Mouse (Mus musculus) ES-E14 (cell line): ENCODE data around the gene Hoxd11. TPM values are rescaled to one million over a fixed set of nuclear protein-coding genes. Genes with fewer than 3 reads are reported as not detected.

Experiments used
- DNase-seq: peaks from one replicate; pipeline ENCODE4 v3.0.0-alpha.2; 2013; ENCODE audit warnings: low read depth, low spot score
- H3K27ac ChIP-seq: 2 replicates; pipeline ENCODE4 v1.5.1; 2012; ENCODE audit warnings: low read depth, mild to moderate bottlenecking, low read length, moderate library complexity, mixed read lengths; ENCODE audit not compliant: poor library complexity, insufficient read depth, severe bottlenecking
- H3K36me3 ChIP-seq: 2 replicates; pipeline ENCODE4 v1.6.1; 2012; ENCODE audit warnings: mild to moderate bottlenecking, low read length, moderate library complexity, mixed read lengths; ENCODE audit not compliant: control insufficient read depth, poor library complexity, insufficient read depth, severe bottlenecking
- H3K4me1 ChIP-seq, 2 experiments: fragments of 150-350 bp in 1 of 2; sonication (generic) in 1 of 2; 2 replicates each; pipeline ENCODE4 v1.6.1; 2012; ENCODE audit warnings: low read length in 2 of 2, mild to moderate bottlenecking in 1 of 2, mixed read lengths in 1 of 2; ENCODE audit not compliant: control insufficient read depth in 2 of 2, insufficient read depth in 2 of 2, poor library complexity in 1 of 2
- H3K4me3 ChIP-seq, 2 experiments: fragments of 150-350 bp in 1 of 2; sonication (generic) in 1 of 2; 2 replicates each; pipeline ENCODE4 v1.5.1; 2012; ENCODE audit warnings: low read length in 2 of 2, low read depth in 1 of 2, mild to moderate bottlenecking in 1 of 2, mixed read lengths in 1 of 2; ENCODE audit not compliant: insufficient read depth in 1 of 2, poor library complexity in 1 of 2, severe bottlenecking in 1 of 2
- H3K9ac ChIP-seq: 2 replicates; pipeline ENCODE4 v1.6.1; 2012; ENCODE audit warnings: low read depth, mild to moderate bottlenecking, low read length, mixed read lengths; ENCODE audit not compliant: poor library complexity, insufficient read depth, severe bottlenecking
- H3K9me3 ChIP-seq: fragments of 150-350 bp; sonication (generic); 2 replicates; pipeline ENCODE4 v1.6.1; 2012; ENCODE audit warnings: low read depth, mild to moderate bottlenecking, low read length; ENCODE audit not compliant: control insufficient read depth, insufficient read depth
- CHD2 ChIP-seq: IDR thresholded peaks from 2 replicates; pipeline ENCODE4 v1.6.1; 2014; ENCODE audit warnings: mild to moderate bottlenecking, low read depth, low read length, inconsistent platforms
- HCFC1 ChIP-seq: IDR thresholded peaks from 2 replicates; pipeline ENCODE4 v1.6.1; 2012; ENCODE audit warnings: low read length, inconsistent platforms, borderline replicate concordance; ENCODE audit not compliant: insufficient read depth
- MAFK ChIP-seq: IDR thresholded peaks from 2 replicates; pipeline ENCODE4 v1.6.1; 2014; ENCODE audit warnings: mild to moderate bottlenecking, low read depth, low read length, inconsistent platforms; ENCODE audit not compliant: insufficient read depth
- ZC3H11A ChIP-seq: IDR thresholded peaks from 2 replicates; pipeline ENCODE4 v1.6.1; 2012; ENCODE audit warnings: low read depth, mild to moderate bottlenecking, inconsistent platforms, low read length, borderline replicate concordance
- ZNF384 ChIP-seq: IDR thresholded peaks from 2 replicates; pipeline ENCODE4 v1.6.1; 2012; ENCODE audit warnings: low read depth, low read length, inconsistent platforms
- in situ Hi-C, 2 experiments: fragments of 600-800 bp; cut with MboI; formaldehyde crosslinking; loops; one replicate each; pipeline ENCODE4 v1.15.1; 2025; ENCODE audit warnings: low sequenced_read_pairs in 2 of 2, inconsistent platforms in 1 of 2; ENCODE audit not compliant: unreplicated experiment in 2 of 2
- total RNA-seq: library from RNA; depleted of rRNA; stranded (reverse); fragments of 300-350 nt; gene quantifications from 2 replicates; pipeline ENCODE4 v1.2.3, GENCODE M21; 2012

Hoxd11 gene
- total RNA-seq, 1 experiment, result 0.18 TPM

GRCm38 (mm10) chr2:74683471-74683951, 4.2 kb downstream of the Hoxd11 start:
- Histone ChIP-seq H3K9me3 (no peaks in the 10 kb centered on the region), H3K36me3 (no peaks in the 10 kb centered on the region), H3K4me1 (peaks cover 0 to 8% of the 10 kb centered on the region in 2 experiments; a peak in 1 of 4 replicates), H3K27ac (no peak overlapping the region), H3K4me3 (no peak overlapping the region), H3K9ac (no peak overlapping the region)
- TF ChIP-seq ZNF384 (no peak), MAFK (no peak), CHD2 (no peak), ZC3H11A (no peak), HCFC1 (no peak)
- no peak for DNase-seq
- in situ Hi-C loops, result loop anchor here (10.0 to 25.0 kb wide), 2 partner anchors 61 to 904 kb away; no protein-coding TSS in a partner anchor

GRCm38 (mm10) chr2:74684106-74684505, 4.7 kb downstream of the Hoxd11 start:
- Histone ChIP-seq H3K27ac (no peak overlapping the region), H3K9me3 (no peaks in the 10 kb centered on the region), H3K36me3 (no peaks in the 10 kb centered on the region), H3K4me1 (peaks cover 0 to 8% of the 10 kb centered on the region in 2 experiments; a peak in 1 of 4 replicates), H3K9ac (no peak overlapping the region), H3K4me3 (no peak overlapping the region)
- TF ChIP-seq HCFC1, result no peak
- no peak for TF ChIP-seq MAFK
- no peak for TF ChIP-seq ZC3H11A
- TF ChIP-seq CHD2, result no peak
- TF ChIP-seq ZNF384, result no peak
- DNase-seq, result no peak
- in situ Hi-C loops, result loop anchor here (10.0 to 25.0 kb wide), 2 partner anchors 61 to 903 kb away; no protein-coding TSS in a partner anchor

DNA sequence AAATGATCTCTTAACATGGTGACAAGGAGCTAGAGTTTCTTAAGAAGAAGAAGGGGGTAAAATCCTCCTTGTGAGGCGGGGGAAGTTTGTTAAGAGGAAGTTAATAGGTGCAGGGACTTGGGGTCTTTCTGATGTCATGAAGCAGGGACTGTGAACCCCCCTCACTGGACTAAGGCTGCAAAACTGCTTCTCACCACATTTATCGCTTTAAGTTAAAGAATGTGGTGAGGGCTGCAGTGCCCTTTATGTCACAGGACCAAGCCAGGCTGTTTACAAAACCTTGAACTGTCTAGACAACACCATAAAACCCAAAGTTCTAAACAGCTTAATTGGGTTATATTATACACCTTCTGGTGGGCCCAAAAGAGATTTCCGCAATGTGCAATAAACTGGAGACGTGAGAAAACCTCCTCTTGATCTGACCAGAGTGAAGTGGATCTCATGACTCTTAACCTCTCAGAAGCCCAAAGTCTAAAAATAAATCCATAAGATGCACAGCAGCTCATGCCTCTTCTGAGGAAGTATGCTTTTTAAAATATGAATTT, 5.8 kb downstream of the Hoxd11 start:
- Histone ChIP-seq H3K4me1 (peaks cover 0 to 5% of the 10 kb centered on the region in 2 experiments; a peak in 1 of 4 replicates), H3K4me3 (no peak overlapping the region), H3K27ac (no peak overlapping the region), H3K9me3 (no peaks in the 10 kb centered on the region), H3K36me3 (no peaks in the 10 kb centered on the region), H3K9ac (no peak overlapping the region)
- no peak for TF ChIP-seq HCFC1
- TF ChIP-seq MAFK, result no peak
- TF ChIP-seq ZC3H11A, result no peak
- no peak for TF ChIP-seq ZNF384
- no peak for TF ChIP-seq CHD2
- in situ Hi-C loops, result loop anchor here (10.0 to 25.0 kb wide), 2 partner anchors 60 to 902 kb away; no protein-coding TSS in a partner anchor
- no peak for DNase-seq

DNA sequence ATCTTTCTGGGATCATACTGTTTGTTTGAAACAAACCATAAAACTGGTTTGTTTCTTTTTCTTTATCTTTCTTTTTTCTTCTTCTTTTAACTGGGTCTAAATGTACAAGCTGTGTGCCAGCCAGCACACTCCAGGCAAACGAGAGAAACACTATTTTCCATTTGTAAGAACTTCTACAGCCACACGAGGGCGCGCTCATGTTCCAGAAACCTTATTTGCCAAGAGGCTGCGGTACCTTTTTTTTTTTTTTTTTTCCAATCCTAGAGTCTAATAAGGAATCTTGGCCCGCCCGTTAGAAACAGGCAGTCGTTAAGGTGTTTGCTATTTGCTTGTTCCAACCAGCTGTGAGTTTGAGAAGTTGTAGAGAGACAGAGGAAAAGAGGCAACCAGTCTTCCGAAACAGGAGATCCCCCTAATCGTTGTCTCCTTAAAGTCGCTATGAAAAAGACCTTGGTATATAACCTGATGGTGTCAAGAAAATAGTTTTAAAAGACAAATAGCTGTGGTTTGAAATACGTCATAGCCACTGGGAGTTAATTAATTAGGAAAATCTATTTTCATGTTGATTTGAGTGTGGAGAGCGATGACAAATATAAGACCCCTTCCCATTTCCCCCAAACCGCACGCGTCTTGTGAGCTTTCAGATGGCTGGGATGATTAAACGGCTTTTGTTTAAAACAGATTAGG, 7.1 kb downstream of the Hoxd11 start:
- no peak for DNase-seq
- TF ChIP-seq ZC3H11A (no peak), MAFK (no peak), CHD2 (0 out of 2 replicates have a peak, but pooled peaks have one; percentile 19), ZNF384 (peak; percentile 98), HCFC1 (no peak)
- no peak overlapping the region for H3K27ac ChIP-seq
- H3K4me3 ChIP-seq, result no peak overlapping the region
- no peaks in the 10 kb centered on the region for H3K36me3 ChIP-seq
- no peaks in the 10 kb centered on the region for H3K9me3 ChIP-seq
- in situ Hi-C loops, result loop anchor here (10.0 to 25.0 kb wide), 2 partner anchors 58 to 901 kb away; no protein-coding TSS in a partner anchor
- peaks cover 0 to 3% of the 10 kb centered on the region in 2 experiments; a peak in 1 of 4 replicates for H3K4me1 ChIP-seq
- H3K9ac ChIP-seq, result no peak overlapping the region
